Mouse (Mus musculus): ENCODE results near the gene Med23. TPM values are rescaled to one million over a fixed set of nuclear protein-coding genes. Genes with fewer than 3 reads are reported as not detected.

The Med23 gene
- polyA plus RNA-seq, 1 experiment from 2014 or later = 27.9 TPM

- whole genome bisulfite sequencing = 89% methylated on average over 3 of the region's 3 CpGs
- H3K9ac ChIP-seq (ENCODE audit: low read length) = no peak overlapping the region
Measured at GRCm38 (mm10) chr10:24947871-24948270, 78.1 kb downstream of the Med23 start.

DNA sequence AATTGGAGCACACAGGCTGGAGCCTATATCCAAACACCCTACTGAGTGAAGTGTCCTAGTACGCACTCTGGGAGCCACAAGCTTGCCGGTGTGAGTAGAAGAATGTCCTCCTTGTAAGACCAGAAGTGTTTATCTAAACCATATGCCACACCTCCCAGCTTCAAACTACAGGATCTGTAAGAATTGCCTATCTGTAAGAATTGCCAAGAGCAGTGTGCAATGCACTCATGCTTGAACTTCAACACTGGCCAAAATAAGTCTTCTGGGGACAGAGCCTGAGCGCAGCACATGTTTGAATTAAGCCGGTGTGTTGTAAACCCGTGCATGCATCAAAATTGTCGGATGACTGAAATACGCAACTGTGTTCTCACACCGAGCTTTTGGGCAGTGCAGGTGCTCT lies 78.5 kb downstream of the Med23 start:
- no peak overlapping the region for H3K4me3 ChIP-seq (ENCODE audit: low read depth, low read length)
- H3K4me1 ChIP-seq (ENCODE audit: control insufficient read depth, insufficient read depth, low read length) = no peaks in the 10 kb centered on the region
- 93% methylated on average over 8 of the region's 8 CpGs for WGBS
- DNase-seq (ENCODE audit: low spot score) = no peak
- no peak overlapping the region for H3K27ac ChIP-seq (ENCODE audit: low read depth, low read length)
- no peak for ATAC-seq
- no peak overlapping the region for H3K4me2 ChIP-seq (ENCODE audit: low read length)
- no peaks in the 10 kb centered on the region for H3K9me3 ChIP-seq (replicated peaks; ENCODE audit: control insufficient read depth, low read length)
- H3K9ac ChIP-seq (ENCODE audit: low read length) = no peak overlapping the region
- H3K36me3 ChIP-seq (ENCODE audit: control insufficient read depth, insufficient read depth, low read length) = no peaks in the 10 kb centered on the region
- no peaks in the 10 kb centered on the region for H3K27me3 ChIP-seq (replicated peaks; ENCODE audit: control insufficient read depth, insufficient read depth, low read length)

More at GRCm38 (mm10) chr10:24947871-24948270, 78.1 kb downstream of the Med23 start:
- no peak for ATAC-seq
- DNase-seq (ENCODE audit: low spot score) = no peak
- Histone ChIP-seq H3K4me3 (ENCODE audit: low read depth, low read length) (no peak overlapping the region), H3K36me3 (ENCODE audit: control insufficient read depth, insufficient read depth, low read length) (no peaks in the 10 kb centered on the region), H3K27me3 (replicated peaks; ENCODE audit: control insufficient read depth, insufficient read depth, low read length) (no peaks in the 10 kb centered on the region), H3K4me1 (ENCODE audit: control insufficient read depth, insufficient read depth, low read length) (no peaks in the 10 kb centered on the region), H3K4me2 (ENCODE audit: low read length) (no peak overlapping the region), H3K27ac (ENCODE audit: low read depth, low read length) (no peak overlapping the region), H3K9me3 (replicated peaks; ENCODE audit: control insufficient read depth, low read length) (no peaks in the 10 kb centered on the region)

DNA sequence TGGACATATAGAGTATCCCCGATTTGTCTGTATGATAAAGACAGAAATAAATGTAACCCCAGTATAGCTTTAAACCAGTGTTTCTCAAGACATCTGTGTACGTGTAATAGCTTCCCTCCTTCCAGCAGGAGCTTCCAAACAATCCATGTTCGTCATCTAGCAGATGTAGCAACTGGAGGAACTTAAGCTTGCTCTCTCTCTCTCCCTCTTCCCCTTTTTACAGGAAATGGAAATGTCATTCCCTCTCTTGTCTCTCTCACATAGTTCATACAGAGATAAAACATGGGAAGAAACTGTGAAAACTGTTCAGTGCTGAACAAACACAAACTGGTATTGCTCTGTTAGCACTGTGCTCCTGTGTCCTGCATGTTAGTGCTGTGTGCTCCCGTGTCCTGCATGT lies 80.4 kb downstream of the Med23 start:
- no peak for DNase-seq (ENCODE audit: low spot score)
- Histone ChIP-seq H3K4me3 (ENCODE audit: low read depth, low read length) (no peak overlapping the region), H3K4me1 (ENCODE audit: control insufficient read depth, insufficient read depth, low read length) (no peaks in the 10 kb centered on the region), H3K9me3 (replicated peaks; ENCODE audit: control insufficient read depth, low read length) (no peaks in the 10 kb centered on the region), H3K4me2 (ENCODE audit: low read length) (no peak overlapping the region), H3K36me3 (ENCODE audit: control insufficient read depth, insufficient read depth, low read length) (no peaks in the 10 kb centered on the region), H3K27me3 (replicated peaks; ENCODE audit: control insufficient read depth, insufficient read depth, low read length) (no peaks in the 10 kb centered on the region), H3K9ac (ENCODE audit: low read length) (no peak overlapping the region), H3K27ac (ENCODE audit: low read depth, low read length) (no peak overlapping the region)
- ATAC-seq = no peak
- 85% methylated on average over 4 of the region's 4 CpGs for WGBS

DNA sequence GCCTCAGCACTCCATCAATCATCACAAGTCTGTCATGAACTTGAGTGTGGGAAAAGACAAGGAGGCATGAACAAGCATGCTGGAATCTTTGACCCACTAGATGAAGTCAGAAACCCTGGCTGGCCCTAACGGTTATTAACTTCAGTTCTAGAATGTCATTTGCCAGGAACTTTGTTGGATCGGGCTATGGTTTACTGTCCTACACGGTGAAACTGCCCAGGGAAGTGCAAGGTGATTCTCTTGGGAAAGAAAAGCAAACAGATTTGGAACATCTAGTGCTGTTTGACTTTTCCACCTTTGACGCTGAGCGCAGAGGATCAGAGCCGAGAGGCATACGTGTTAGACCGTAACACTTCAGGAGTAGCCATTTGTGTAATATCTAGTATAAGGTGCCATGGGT lies 81.8 kb downstream of the Med23 start:
- no peak overlapping the region for H3K4me2 ChIP-seq (ENCODE audit: low read length)
- WGBS = 96% methylated on average over 8 of the region's 8 CpGs
- H3K4me3 ChIP-seq (ENCODE audit: low read depth, low read length) = no peak overlapping the region
- H3K4me1 ChIP-seq (ENCODE audit: control insufficient read depth, insufficient read depth, low read length) = no peaks in the 10 kb centered on the region
- no peak for ATAC-seq
- no peak for DNase-seq (ENCODE audit: low spot score)
- H3K9me3 ChIP-seq (replicated peaks; ENCODE audit: control insufficient read depth, low read length) = no peaks in the 10 kb centered on the region
- H3K27ac ChIP-seq (ENCODE audit: low read depth, low read length) = no peak overlapping the region
- no peaks in the 10 kb centered on the region for H3K27me3 ChIP-seq (replicated peaks; ENCODE audit: control insufficient read depth, insufficient read depth, low read length)
- no peaks in the 10 kb centered on the region for H3K36me3 ChIP-seq (ENCODE audit: control insufficient read depth, insufficient read depth, low read length)
- no peak overlapping the region for H3K9ac ChIP-seq (ENCODE audit: low read length)

DNA sequence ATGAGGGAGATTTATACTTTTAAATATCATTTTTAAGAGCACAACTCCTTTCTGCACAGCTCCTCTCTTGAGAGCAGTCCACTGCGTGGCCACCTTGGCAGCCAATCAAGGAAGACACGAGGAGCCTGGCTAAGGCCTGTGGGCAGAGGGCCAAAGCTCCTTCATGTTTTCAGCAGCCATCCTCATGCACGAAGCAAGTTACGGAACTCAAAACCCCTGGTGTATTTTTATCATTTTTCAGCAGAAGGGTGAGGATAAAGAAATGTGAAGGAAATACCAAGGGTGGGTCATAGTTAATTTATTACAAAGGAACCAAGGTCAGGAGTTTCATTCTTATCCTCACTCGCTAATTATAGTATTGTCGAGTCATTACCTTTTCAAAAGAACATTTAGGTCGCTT lies 82.8 kb downstream of the Med23 start:
- no peak overlapping the region for H3K4me2 ChIP-seq (ENCODE audit: low read length)
- H3K9me3 ChIP-seq (replicated peaks; ENCODE audit: control insufficient read depth, low read length) = no peaks in the 10 kb centered on the region
- H3K27ac ChIP-seq (ENCODE audit: low read depth, low read length) = no peak overlapping the region
- no peak for ATAC-seq
- H3K4me1 ChIP-seq (ENCODE audit: control insufficient read depth, insufficient read depth, low read length) = no peaks in the 10 kb centered on the region
- no peaks in the 10 kb centered on the region for H3K27me3 ChIP-seq (replicated peaks; ENCODE audit: control insufficient read depth, insufficient read depth, low read length)
- whole genome bisulfite sequencing = 78% methylated on average over 7 of the region's 7 CpGs
- H3K9ac ChIP-seq (ENCODE audit: low read length) = no peak overlapping the region
- H3K4me3 ChIP-seq (ENCODE audit: low read depth, low read length) = no peak overlapping the region
- no peak for DNase-seq (ENCODE audit: low spot score)
- no peaks in the 10 kb centered on the region for H3K36me3 ChIP-seq (ENCODE audit: control insufficient read depth, insufficient read depth, low read length)

- no peaks in the 10 kb centered on the region for H3K9me3 ChIP-seq (replicated peaks; ENCODE audit: control insufficient read depth, low read length)
- H3K4me3 ChIP-seq (ENCODE audit: low read depth, low read length) = no peak overlapping the region
- H3K4me2 ChIP-seq (ENCODE audit: low read length) = no peak overlapping the region
- peaks cover under 1% of the 10 kb centered on the region; the same call in 1 of the 2 replicates for H3K4me1 ChIP-seq (ENCODE audit: control insufficient read depth, insufficient read depth, low read length)
- H3K27ac ChIP-seq (ENCODE audit: low read depth, low read length) = no peak overlapping the region
- no peaks in the 10 kb centered on the region for H3K36me3 ChIP-seq (ENCODE audit: control insufficient read depth, insufficient read depth, low read length)
- DNase-seq (ENCODE audit: low spot score) (no peak), ATAC-seq (no peak)
- no peak overlapping the region for H3K9ac ChIP-seq (ENCODE audit: low read length)
- WGBS = 90% methylated on average over 6 of the region's 6 CpGs
- no peaks in the 10 kb centered on the region for H3K27me3 ChIP-seq (replicated peaks; ENCODE audit: control insufficient read depth, insufficient read depth, low read length)
Measured at GRCm38 (mm10) chr10:24953876-24954275, 84.1 kb downstream of the Med23 start.

DNA sequence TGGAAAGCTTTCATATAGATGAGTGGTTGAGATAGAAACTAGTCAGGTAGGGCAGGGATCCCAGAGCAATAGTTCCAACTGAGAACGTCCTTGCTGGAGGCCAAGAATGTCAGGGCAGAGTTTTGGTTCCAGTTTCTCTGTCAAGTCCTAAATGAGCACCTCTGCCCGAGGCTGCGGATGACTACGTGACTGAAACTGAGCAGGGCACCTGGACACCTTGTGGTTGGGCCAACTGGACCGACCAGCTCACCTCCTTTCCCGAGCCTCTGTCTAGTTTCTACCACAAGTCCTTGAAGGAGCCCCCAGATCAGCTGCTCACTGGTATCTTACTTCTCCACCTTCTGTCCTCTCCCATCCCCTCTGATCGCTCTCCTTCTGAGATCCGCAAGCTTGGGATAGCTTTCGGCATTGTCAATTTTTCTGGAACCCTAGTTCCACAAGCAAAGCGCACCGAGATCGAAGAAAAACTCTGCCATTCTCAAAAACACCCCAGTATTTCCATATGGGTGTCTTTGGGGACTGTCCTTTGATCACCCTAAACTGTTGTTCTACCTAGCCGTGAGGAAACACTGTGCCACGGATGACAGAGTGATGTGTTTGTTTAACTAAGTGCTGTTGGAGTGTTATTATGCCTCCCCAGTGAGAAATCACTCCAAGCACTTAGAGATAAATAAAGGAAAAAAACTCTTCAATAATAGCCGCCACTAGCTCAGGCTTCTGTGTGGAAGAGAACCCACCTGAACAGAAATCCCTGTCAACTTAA lies 88.7 kb downstream of the Med23 start:
- Histone ChIP-seq H3K4me1 (ENCODE audit: control insufficient read depth, insufficient read depth, low read length) (peaks cover 8% of the 10 kb centered on the region; the same call in 1 of the 2 replicates), H3K9me3 (replicated peaks; ENCODE audit: control insufficient read depth, low read length) (no peaks in the 10 kb centered on the region), H3K9ac (ENCODE audit: low read length) (no peak overlapping the region), H3K27me3 (replicated peaks; ENCODE audit: control insufficient read depth, insufficient read depth, low read length) (no peaks in the 10 kb centered on the region), H3K27ac (ENCODE audit: low read depth, low read length) (no peak overlapping the region), H3K4me3 (ENCODE audit: low read depth, low read length) (no peak overlapping the region), H3K36me3 (ENCODE audit: control insufficient read depth, insufficient read depth, low read length) (no peaks in the 10 kb centered on the region), H3K4me2 (ENCODE audit: low read length) (no peak overlapping the region)
- DNase-seq (ENCODE audit: low spot score) = no peak
- 82% methylated on average over 15 of the region's 15 CpGs for WGBS
- ATAC-seq = no peak

DNA sequence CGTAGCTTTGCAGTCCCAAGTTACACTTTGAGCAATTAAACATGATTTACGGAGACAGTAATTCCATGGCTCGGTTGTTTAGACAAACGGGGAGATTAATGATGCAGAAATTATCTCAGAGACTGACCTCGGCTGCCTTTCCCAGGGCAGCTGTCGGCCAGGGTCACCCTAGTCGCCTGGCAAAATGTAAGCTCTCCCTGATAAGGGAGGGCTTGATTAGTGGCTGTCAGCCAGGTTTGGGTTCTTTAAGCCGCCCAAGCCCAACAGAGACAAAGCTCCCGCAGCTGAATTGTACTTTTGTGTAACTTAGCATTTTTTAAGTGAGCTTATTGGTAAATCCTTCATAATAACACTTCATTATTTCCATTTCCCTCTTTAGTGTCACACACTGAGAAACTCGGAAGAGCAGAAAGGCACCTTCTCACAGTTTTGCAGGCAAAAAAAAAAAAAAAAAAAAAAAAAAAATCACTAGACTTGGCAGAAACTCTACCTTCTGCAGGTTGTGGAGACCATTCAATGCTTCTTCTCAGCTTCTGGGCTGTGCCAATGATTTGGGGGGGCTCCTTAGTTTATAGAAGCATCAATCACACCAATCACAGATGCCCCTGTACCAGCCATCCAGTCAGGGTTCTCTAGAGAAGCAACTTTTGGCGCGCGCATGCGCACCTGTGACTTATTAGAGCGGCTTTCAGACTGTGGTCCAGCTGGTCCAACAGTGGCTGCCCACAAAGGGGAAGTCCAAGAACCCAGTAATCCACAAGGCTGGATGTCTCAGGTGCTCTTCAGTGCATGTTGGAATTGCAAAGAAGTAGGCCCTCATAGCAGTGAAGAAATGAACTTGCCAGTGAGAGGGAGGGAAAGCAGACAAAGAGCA lies 89.5 kb downstream of the Med23 start:
- DNase-seq (ENCODE audit: low spot score) (peak; percentile 61), ATAC-seq (peak; percentile 33; the same call in 1 of the 2 replicates)
- Histone ChIP-seq H3K4me2 (ENCODE audit: low read length) (no peak overlapping the region), H3K4me1 (ENCODE audit: control insufficient read depth, insufficient read depth, low read length) (peaks cover 8% of the 10 kb centered on the region; the same call in 1 of the 2 replicates), H3K9me3 (replicated peaks; ENCODE audit: control insufficient read depth, low read length) (no peaks in the 10 kb centered on the region), H3K27me3 (replicated peaks; ENCODE audit: control insufficient read depth, insufficient read depth, low read length) (no peaks in the 10 kb centered on the region), H3K9ac (ENCODE audit: low read length) (no peak overlapping the region), H3K36me3 (ENCODE audit: control insufficient read depth, insufficient read depth, low read length) (no peaks in the 10 kb centered on the region), H3K27ac (ENCODE audit: low read depth, low read length) (no peak overlapping the region), H3K4me3 (ENCODE audit: low read depth, low read length) (no peak overlapping the region)
- WGBS = 36% methylated on average over 15 of the region's 15 CpGs

DNA sequence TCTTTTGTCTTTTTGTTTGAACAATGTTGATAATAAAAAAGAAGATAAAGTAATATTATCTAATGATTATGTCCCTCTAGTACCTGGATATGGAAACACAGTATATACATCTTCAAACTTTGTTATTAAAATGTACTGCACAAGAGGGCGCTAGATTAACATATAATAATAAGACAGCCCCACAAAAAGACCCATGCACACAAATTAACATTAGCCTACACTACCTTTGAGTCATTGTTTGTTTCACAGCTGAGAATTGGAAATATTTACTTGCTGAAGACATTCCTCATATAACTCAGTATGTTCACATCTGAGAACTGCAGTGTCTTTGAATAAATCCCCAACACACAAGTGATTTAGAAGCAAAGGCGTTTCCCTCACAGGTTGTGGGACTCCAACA lies 91.3 kb downstream of the Med23 start:
- Histone ChIP-seq H3K9ac (ENCODE audit: low read length) (no peak overlapping the region), H3K4me3 (ENCODE audit: low read depth, low read length) (no peak overlapping the region), H3K36me3 (ENCODE audit: control insufficient read depth, insufficient read depth, low read length) (no peaks in the 10 kb centered on the region), H3K9me3 (replicated peaks; ENCODE audit: control insufficient read depth, low read length) (no peaks in the 10 kb centered on the region), H3K27ac (ENCODE audit: low read depth, low read length) (no peak overlapping the region), H3K4me2 (ENCODE audit: low read length) (no peak overlapping the region), H3K4me1 (ENCODE audit: control insufficient read depth, insufficient read depth, low read length) (peaks cover 8% of the 10 kb centered on the region; the same call in 1 of the 2 replicates), H3K27me3 (replicated peaks; ENCODE audit: control insufficient read depth, insufficient read depth, low read length) (no peaks in the 10 kb centered on the region)
- peak; percentile 68 for ATAC-seq
- peak; percentile 80 for DNase-seq (ENCODE audit: low spot score)
- 44% methylated on average over 2 of the region's 2 CpGs for WGBS

Measured in forebrain, embryonic 14.5 days (tissue).